Mouse (Mus musculus) lung, postnatal 4 days (tissue): ENCODE measurements around the gene Hspa8.
"Not testable (repeated sequence)": the region's sequence is repeated elsewhere in the genome, so short reads cannot be mapped to it uniquely, and the experiment has no call there.

Experiments used
- DNase-seq, 2 experiments: peaks; one replicate each; pipeline ENCODE4 v3.0.0; 2021

Gene Hspa8

GRCm38 (mm10) chr9:40800675-40801612 lies at the start of gene Hspa8:
Gene Hspa8 (plus strand): TSS chr9:40800984.
- peak; percentile 100 for DNase-seq

- DNase-seq: no peak
Observed at GRCm38 (mm10) chr9:40751749-40752148, 49.0 kb upstream of the Hspa8 start.

GRCm38 (mm10) chr9:40756401-40756800 lies 44.4 kb upstream of the Hspa8 start:
- peak in 1 of 2 experiments; percentile 66 for DNase-seq

- peak; percentile 69 to 70 for DNase-seq
Observed at GRCm38 (mm10) chr9:40757105-40757626, 43.6 kb upstream of the Hspa8 start.

GRCm38 (mm10) chr9:40757685-40758270 lies 43.0 kb upstream of the Hspa8 start:
- DNase-seq: peak; percentile 83 to 84

GRCm38 (mm10) chr9:40762354-40762753 lies 38.4 kb upstream of the Hspa8 start:
- no peak for DNase-seq

GRCm38 (mm10) chr9:40764887-40765580 lies 35.8 kb upstream of the Hspa8 start:
- no peak for DNase-seq

- peak; percentile 49 to 69 for DNase-seq
Observed at GRCm38 (mm10) chr9:40765581-40765940, 35.2 kb upstream of the Hspa8 start.

GRCm38 (mm10) chr9:40766058-40766605 lies 34.7 kb upstream of the Hspa8 start:
- DNase-seq: no peak

- DNase-seq: no peak
Observed at GRCm38 (mm10) chr9:40767946-40768345, 32.8 kb upstream of the Hspa8 start.

GRCm38 (mm10) chr9:40772246-40772645 lies 28.5 kb upstream of the Hspa8 start:
- DNase-seq: no peak

GRCm38 (mm10) chr9:40773142-40773541 lies 27.6 kb upstream of the Hspa8 start:
- DNase-seq: not testable (repeated sequence)

- DNase-seq: no peak
Observed at GRCm38 (mm10) chr9:40773869-40774268, 26.9 kb upstream of the Hspa8 start.

GRCm38 (mm10) chr9:40776044-40776443 lies 24.7 kb upstream of the Hspa8 start:
- DNase-seq: no peak

- DNase-seq: peak; percentile 48 to 66
Observed at GRCm38 (mm10) chr9:40776459-40777248, 24.1 kb upstream of the Hspa8 start.

- DNase-seq: no peak
Observed at GRCm38 (mm10) chr9:40780111-40780510, 20.7 kb upstream of the Hspa8 start.

GRCm38 (mm10) chr9:40780892-40781725 lies 19.7 kb upstream of the Hspa8 start:
- peak; percentile 34 to 50 for DNase-seq

- DNase-seq: peak; percentile 74 to 80
Observed at GRCm38 (mm10) chr9:40781726-40782581, 18.8 kb upstream of the Hspa8 start.

GRCm38 (mm10) chr9:40783641-40784373 lies 17.0 kb upstream of the Hspa8 start:
- DNase-seq: peak; percentile 84 to 85
